Mouse (Mus musculus): ENCODE measurements around the gene Gm12355. TPM values are rescaled to one million over a fixed set of nuclear protein-coding genes. Genes with fewer than 3 reads are reported as not detected.

Gm12355 gene
- total and polyA plus RNA-seq, 2 experiments from 2014 or later: 0.21 to 0.25 TPM

- Histone ChIP-seq H3K4me1 (ENCODE audit: insufficient read depth, low read length) (peaks cover 4% of the 10 kb centered on the region; the same call in 1 of the 2 replicates), H3K9me3 (ENCODE audit: low read length) (no peaks in the 10 kb centered on the region), H3K36me3 (ENCODE audit: insufficient read depth, low read length) (no peaks in the 10 kb centered on the region), H3K9ac (replicated peaks; ENCODE audit: low read length) (no peak overlapping the region), H3K4me3 (ENCODE audit: low read length) (no peak overlapping the region), H3K4me2 (ENCODE audit: low read depth, low read length) (no peak overlapping the region), H3K27me3 (ENCODE audit: insufficient read depth, low read length) (peaks cover 3% of the 10 kb centered on the region; the same call in 1 of the 2 replicates), H3K27ac (no peak overlapping the region)
- peak; percentile 75 for DNase-seq (ENCODE audit: low spot score)
- no peak for ATAC-seq
- peak; percentile 71 for TF ChIP-seq CTCF (IDR thresholded peaks at IDR 0.05; ENCODE audit: low read depth)
- 45% methylated on average over 6 of the region's 6 CpGs for WGBS
Observed at GRCm38 (mm10) chr11:98597363-98597762, 28.1 kb downstream of the Gm12355 start.

DNA sequence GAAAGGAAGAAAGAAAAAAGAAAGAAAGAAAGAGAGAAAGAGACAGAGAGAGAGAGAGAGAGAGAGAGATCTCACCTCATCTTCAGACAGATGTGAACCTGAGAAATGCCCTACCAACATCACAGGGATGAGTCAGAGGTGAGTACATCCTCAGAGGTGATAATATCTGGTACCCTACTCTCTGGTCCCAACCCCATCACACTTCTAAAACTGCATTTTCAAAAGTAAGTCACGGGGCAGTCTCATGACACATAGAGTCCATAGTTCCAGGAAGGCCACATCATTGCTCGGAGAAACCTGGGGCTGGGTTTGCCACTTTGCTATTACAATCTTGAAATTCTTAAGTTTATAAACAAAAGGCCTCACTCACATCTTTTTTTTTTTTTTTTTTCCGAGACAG lies 29.5 kb downstream of the Gm12355 start:
- Histone ChIP-seq H3K9me3 (ENCODE audit: low read length) (no peaks in the 10 kb centered on the region), H3K27ac (no peak overlapping the region), H3K9ac (replicated peaks; ENCODE audit: low read length) (no peak overlapping the region), H3K27me3 (ENCODE audit: insufficient read depth, low read length) (peaks cover 3% of the 10 kb centered on the region; the same call in 1 of the 2 replicates), H3K4me1 (ENCODE audit: insufficient read depth, low read length) (no peaks in the 10 kb centered on the region), H3K4me3 (ENCODE audit: low read length) (no peak overlapping the region), H3K4me2 (ENCODE audit: low read depth, low read length) (no peak overlapping the region), H3K36me3 (ENCODE audit: insufficient read depth, low read length) (no peaks in the 10 kb centered on the region)
- ATAC-seq: no peak
- 75% methylated on average over 3 of the region's 3 CpGs for WGBS
- DNase-seq (ENCODE audit: low spot score): no peak
- TF ChIP-seq CTCF (IDR thresholded peaks at IDR 0.05; ENCODE audit: low read depth): no peak

DNA sequence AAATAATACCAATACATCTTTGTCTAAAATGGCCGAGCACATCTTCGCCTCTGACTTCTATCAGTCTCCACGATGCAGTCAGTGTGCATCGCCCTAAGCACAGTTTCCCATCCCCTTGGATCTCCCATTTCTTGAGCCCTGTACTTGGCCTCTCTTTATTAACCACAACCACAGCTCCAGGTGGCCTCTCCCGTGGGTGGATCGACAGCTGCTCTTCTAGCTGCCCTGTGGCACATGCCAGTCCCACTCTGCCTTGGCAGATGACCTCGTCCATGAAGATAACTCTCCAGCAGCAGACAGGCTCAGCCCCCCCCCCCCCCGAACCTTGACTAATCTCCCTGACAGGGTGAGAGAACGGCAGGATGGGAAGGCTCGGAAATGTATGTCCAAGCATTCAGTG lies 30.0 kb downstream of the Gm12355 start:
- Histone ChIP-seq H3K4me1 (ENCODE audit: insufficient read depth, low read length) (no peaks in the 10 kb centered on the region), H3K4me2 (ENCODE audit: low read depth, low read length) (no peak overlapping the region), H3K9ac (replicated peaks; ENCODE audit: low read length) (no peak overlapping the region), H3K4me3 (ENCODE audit: low read length) (no peak overlapping the region), H3K27me3 (ENCODE audit: insufficient read depth, low read length) (peaks cover 3% of the 10 kb centered on the region; the same call in 1 of the 2 replicates), H3K9me3 (ENCODE audit: low read length) (no peaks in the 10 kb centered on the region), H3K27ac (no peak overlapping the region), H3K36me3 (ENCODE audit: insufficient read depth, low read length) (no peaks in the 10 kb centered on the region)
- ATAC-seq: no peak
- WGBS: 69% methylated on average over 10 of the region's 10 CpGs
- no peak for DNase-seq (ENCODE audit: low spot score)
- no peak for TF ChIP-seq CTCF (IDR thresholded peaks at IDR 0.05; ENCODE audit: low read depth)

DNA sequence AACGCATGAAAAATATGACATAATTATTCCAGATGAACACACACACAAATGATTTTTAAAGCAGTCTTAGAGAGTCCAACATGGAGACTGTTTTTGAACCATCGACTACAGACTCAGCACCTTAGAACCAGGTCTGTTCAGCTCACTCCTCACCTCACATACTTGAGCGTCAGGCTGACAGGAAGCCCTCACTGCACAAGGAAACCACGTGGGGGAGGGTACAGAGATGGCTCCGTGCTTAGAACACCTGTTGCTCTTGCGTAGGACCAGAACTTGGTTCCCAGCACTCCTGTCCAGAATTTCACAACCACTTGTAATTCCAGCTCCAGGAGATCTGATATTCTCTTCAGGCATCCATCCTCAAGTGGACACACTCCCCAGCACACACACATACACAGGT lies 30.4 kb downstream of the Gm12355 start:
- ATAC-seq (no peak), DNase-seq (ENCODE audit: low spot score) (no peak)
- H3K9me3 ChIP-seq (ENCODE audit: low read length): no peaks in the 10 kb centered on the region
- 83% methylated on average over 6 of the region's 6 CpGs for WGBS
- H3K9ac ChIP-seq (replicated peaks; ENCODE audit: low read length): no peak overlapping the region
- no peaks in the 10 kb centered on the region for H3K4me1 ChIP-seq (ENCODE audit: insufficient read depth, low read length)
- peaks cover 3% of the 10 kb centered on the region; the same call in 1 of the 2 replicates for H3K27me3 ChIP-seq (ENCODE audit: insufficient read depth, low read length)
- H3K36me3 ChIP-seq (ENCODE audit: insufficient read depth, low read length): no peaks in the 10 kb centered on the region
- H3K4me3 ChIP-seq (ENCODE audit: low read length): no peak overlapping the region
- no peak overlapping the region for H3K4me2 ChIP-seq (ENCODE audit: low read depth, low read length)
- H3K27ac ChIP-seq: no peak overlapping the region
- TF ChIP-seq CTCF (IDR thresholded peaks at IDR 0.05; ENCODE audit: low read depth): no peak

- Histone ChIP-seq H3K4me3 (ENCODE audit: low read length) (no peak overlapping the region), H3K9ac (replicated peaks; ENCODE audit: low read length) (no peak overlapping the region), H3K4me2 (ENCODE audit: low read depth, low read length) (no peak overlapping the region), H3K4me1 (ENCODE audit: insufficient read depth, low read length) (peaks cover 20% of the 10 kb centered on the region), H3K27ac (no peak overlapping the region; the same call in 1 of the 2 replicates), H3K9me3 (ENCODE audit: low read length) (no peaks in the 10 kb centered on the region), H3K27me3 (ENCODE audit: insufficient read depth, low read length) (no peaks in the 10 kb centered on the region), H3K36me3 (ENCODE audit: insufficient read depth, low read length) (no peaks in the 10 kb centered on the region)
- TF ChIP-seq CTCF (IDR thresholded peaks at IDR 0.05; ENCODE audit: low read depth): no peak
- 62% methylated on average over 19 of the region's 19 CpGs for WGBS
- DNase-seq (ENCODE audit: low spot score) (peak; percentile 29), ATAC-seq (no peak)
Observed at GRCm38 (mm10) chr11:98590548-98591445, 34.7 kb downstream of the Gm12355 start.

DNA sequence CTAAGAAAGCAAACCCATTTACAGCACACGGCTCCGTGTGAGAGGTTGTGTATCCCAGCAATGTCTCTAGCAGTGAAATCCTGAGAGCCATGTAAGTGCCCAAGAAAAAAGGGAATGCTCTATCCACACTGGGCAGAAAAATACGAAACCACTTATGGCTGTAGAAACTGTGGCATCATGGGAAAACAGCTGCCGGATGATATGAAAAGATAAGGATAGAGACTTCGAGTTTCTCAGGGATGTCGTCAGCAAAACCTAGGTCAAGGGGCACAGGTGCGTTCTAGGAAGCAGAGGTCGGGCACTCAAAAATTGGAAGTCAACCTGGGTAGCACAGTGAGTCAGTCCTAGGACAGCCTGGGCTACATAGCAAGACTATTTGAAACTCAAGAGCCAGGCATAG lies 36.2 kb downstream of the Gm12355 start:
- Histone ChIP-seq H3K27me3 (ENCODE audit: insufficient read depth, low read length) (no peaks in the 10 kb centered on the region), H3K9me3 (ENCODE audit: low read length) (no peaks in the 10 kb centered on the region), H3K4me3 (ENCODE audit: low read length) (no peak overlapping the region), H3K4me1 (ENCODE audit: insufficient read depth, low read length) (peaks cover 31% of the 10 kb centered on the region), H3K9ac (replicated peaks; ENCODE audit: low read length) (no peak overlapping the region), H3K36me3 (ENCODE audit: insufficient read depth, low read length) (no peaks in the 10 kb centered on the region), H3K4me2 (ENCODE audit: low read depth, low read length) (no peak overlapping the region), H3K27ac (no peak overlapping the region)
- no peak for TF ChIP-seq CTCF (IDR thresholded peaks at IDR 0.05; ENCODE audit: low read depth)
- ATAC-seq (no peak), DNase-seq (ENCODE audit: low spot score) (no peak)
- 88% methylated on average over 8 of the region's 8 CpGs for WGBS

DNA sequence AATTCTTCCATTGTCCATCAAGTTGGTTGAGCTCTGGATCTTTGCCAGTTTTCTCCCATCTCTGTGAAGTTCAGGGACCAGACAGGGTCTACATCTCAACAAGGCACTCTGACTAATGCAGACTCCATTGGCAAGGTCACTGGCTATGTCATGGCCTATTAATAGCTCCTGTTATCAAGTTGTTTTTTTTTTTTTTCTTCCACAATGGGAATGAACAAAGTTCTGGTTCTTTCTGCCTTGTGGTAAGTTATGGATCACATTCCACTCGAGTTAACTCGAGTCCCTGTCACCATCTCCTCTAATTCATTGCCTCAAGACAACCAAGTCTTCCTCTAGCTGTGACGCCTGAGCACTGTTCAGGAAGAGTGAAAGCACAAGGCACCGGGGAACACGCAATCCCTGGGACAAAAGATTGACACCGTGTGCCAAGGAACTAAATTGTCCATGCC lies 36.6 kb downstream of the Gm12355 start:
- Histone ChIP-seq H3K4me2 (ENCODE audit: low read depth, low read length) (peak overlapping the region; percentile 96; the same call in 1 of the 2 replicates), H3K4me1 (ENCODE audit: insufficient read depth, low read length) (peaks cover 31% of the 10 kb centered on the region), H3K9ac (replicated peaks; ENCODE audit: low read length) (no peak overlapping the region), H3K27me3 (ENCODE audit: insufficient read depth, low read length) (no peaks in the 10 kb centered on the region), H3K27ac (no peak overlapping the region), H3K9me3 (ENCODE audit: low read length) (no peaks in the 10 kb centered on the region), H3K36me3 (ENCODE audit: insufficient read depth, low read length) (no peaks in the 10 kb centered on the region), H3K4me3 (ENCODE audit: low read length) (no peak overlapping the region)
- no peak for TF ChIP-seq CTCF (IDR thresholded peaks at IDR 0.05; ENCODE audit: low read depth)
- 59% methylated on average over 6 of the region's 6 CpGs for WGBS
- ATAC-seq (no peak), DNase-seq (ENCODE audit: low spot score) (peak; percentile 20)

Data from hindbrain, postnatal 0 days (tissue).